Mouse (Mus musculus) activated CD4-positive, CD25-positive, alpha-beta regulatory T cell, adult 4 months (primary cell): ENCODE measurements at regions not wholly inside any gene's neighbourhood (a gene's known extent, or its start where the extent isn't known, plus 50 kb on each side); places are given as distances from the start of the nearest gene placed in this dataset.

Experiments
- ATAC-seq: one replicate; pipeline ENCODE4 v1.8.0; 2017

GRCm38 (mm10) chr10:45763160-45763955 is 185.7 kb downstream of the Hace1 start:
- ATAC-seq, result no peak

GRCm38 (mm10) chr10:45779720-45780119 is 202.1 kb downstream of the Hace1 start:
- no peak for ATAC-seq

- no peak for ATAC-seq
Measured at GRCm38 (mm10) chr10:45783026-45783425, 205.4 kb downstream of the Hace1 start.

- no peak for ATAC-seq
Measured at GRCm38 (mm10) chr10:45783461-45784149, 206.0 kb downstream of the Hace1 start.

- ATAC-seq, result no peak
Measured at GRCm38 (mm10) chr10:45784150-45784479, 206.5 kb downstream of the Hace1 start.

GRCm38 (mm10) chr10:45784575-45784974 is 206.9 kb downstream of the Hace1 start:
- no peak for ATAC-seq

GRCm38 (mm10) chr10:45788356-45788755 is 210.7 kb downstream of the Hace1 start:
- no peak for ATAC-seq

- no peak for ATAC-seq
Measured at GRCm38 (mm10) chr10:45795582-45795981, 218.0 kb downstream of the Hace1 start.

GRCm38 (mm10) chr10:45800070-45800851 is 222.6 kb downstream of the Hace1 start:
- no peak for ATAC-seq

GRCm38 (mm10) chr10:45801463-45801862 is 223.8 kb downstream of the Hace1 start:
- no peak for ATAC-seq

- ATAC-seq, result no peak
Measured at GRCm38 (mm10) chr10:45806984-45807827, 229.6 kb downstream of the Hace1 start.

- ATAC-seq, result no peak
Measured at GRCm38 (mm10) chr10:45811882-45812281, 234.3 kb downstream of the Hace1 start.

- no peak for ATAC-seq
Measured at GRCm38 (mm10) chr10:45813804-45814203, 236.2 kb downstream of the Hace1 start.

- no peak for ATAC-seq
Measured at GRCm38 (mm10) chr10:45816679-45817078, 239.1 kb downstream of the Hace1 start.

GRCm38 (mm10) chr10:45820986-45821655 is 243.5 kb downstream of the Hace1 start:
- no peak for ATAC-seq

GRCm38 (mm10) chr10:45822251-45822650 is 244.6 kb downstream of the Hace1 start:
- ATAC-seq, result no peak

GRCm38 (mm10) chr10:45823612-45824011 is 246.0 kb downstream of the Hace1 start:
- ATAC-seq, result no peak

- no peak for ATAC-seq
Measured at GRCm38 (mm10) chr10:45848654-45849053, 271.0 kb downstream of the Hace1 start.

- no peak for ATAC-seq
Measured at GRCm38 (mm10) chr10:45849841-45850240, 272.2 kb downstream of the Hace1 start.

GRCm38 (mm10) chr10:45850625-45851024 is 273.0 kb downstream of the Hace1 start:
- no peak for ATAC-seq

- no peak for ATAC-seq
Measured at GRCm38 (mm10) chr10:45852688-45853087, 275.1 kb downstream of the Hace1 start.

- ATAC-seq, result no peak
Measured at GRCm38 (mm10) chr10:45855514-45855913, 277.9 kb downstream of the Hace1 start.
